Mouse (Mus musculus) embryo, embryonic 11.5 days (tissue): Measurements from ENCODE around the gene Mrpl58.

Experiments
- DNase-seq: peaks from one replicate; pipeline ENCODE4 v3.0.0-alpha.2; 2012; ENCODE audit warnings: low read depth, low spot score

Mrpl58 gene

DNA sequence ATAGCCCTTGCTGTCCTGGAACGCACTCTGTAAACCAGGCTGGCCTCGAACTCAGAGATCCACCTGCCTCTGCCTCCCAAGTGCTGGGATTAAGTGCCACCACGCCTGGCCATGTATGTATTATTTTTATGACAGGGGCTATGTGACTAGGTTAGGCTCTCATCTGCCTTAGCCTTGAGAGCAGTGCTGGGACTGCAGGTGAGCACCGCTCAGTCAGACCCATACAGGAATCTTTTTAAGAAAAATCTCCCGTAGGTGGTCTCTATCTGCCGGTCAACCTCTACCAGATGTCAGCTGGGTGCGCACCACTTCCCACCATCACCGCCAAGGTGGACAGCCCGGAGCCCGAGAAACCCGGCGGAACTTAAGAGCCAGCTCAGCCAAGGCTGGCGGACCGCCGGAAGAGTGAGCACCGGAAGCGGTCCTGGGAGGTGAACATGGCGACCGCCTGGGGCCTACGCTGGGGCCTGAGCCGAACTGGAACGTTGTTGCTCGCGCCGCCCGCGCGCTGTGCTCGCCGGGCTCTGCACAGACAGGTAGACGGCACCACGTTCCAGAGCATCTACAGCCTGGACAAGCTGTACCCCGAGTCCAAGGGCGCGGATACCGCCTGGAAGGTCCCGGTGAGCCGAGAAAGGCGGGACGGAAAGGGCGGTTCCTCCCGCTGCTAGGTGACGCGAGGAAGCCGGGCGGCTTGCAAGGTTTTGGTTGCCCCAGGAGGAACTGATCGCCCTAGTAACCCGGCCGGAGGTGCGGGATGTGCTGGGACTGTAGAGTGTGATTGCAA is at the start of gene Mrpl58:
Mrpl58 (plus strand) TSS at position 415 of the 787 bp plus-strand sequence.
- DNase-seq: peak; percentile 75

DNA sequence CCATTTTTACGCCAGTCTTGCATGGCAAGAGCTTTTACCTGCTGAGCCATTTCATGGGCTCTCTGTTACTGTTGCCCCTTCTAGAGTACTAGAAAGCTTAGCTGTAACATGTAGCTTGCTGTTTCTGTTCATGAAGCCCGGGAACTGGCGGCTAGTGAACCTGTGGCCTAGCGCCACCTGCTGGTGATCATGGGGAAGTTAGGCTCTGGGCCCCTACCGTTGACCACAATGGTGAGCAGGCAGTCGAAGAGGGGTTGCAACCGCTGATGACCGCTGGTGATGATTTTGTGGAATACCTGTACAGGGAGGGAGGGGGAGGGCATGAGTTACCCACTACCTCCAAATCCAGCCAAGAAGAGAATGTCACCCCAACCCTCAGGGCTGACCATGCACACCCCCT is 49.4 kb upstream of the Mrpl58 start:
- peak; percentile 73 for DNase-seq

DNA sequence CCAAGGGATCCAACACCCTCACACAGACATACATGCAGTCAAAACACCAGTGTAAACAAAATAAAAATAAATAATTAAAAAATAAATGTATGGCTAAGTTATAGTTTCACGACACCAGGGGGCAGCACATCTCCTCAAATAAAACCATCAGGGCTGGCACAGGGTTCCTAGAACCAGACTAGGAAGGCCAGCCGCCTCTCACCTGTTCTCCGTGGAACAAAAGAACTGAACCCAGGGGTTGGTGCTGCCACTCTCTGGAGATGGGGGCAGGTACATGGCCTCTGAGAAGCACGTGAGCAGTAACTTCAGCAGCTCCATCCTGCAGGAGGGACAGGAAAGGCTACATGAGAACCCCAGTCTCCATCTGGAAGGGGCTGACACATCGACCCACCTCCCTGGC is 45.1 kb upstream of the Mrpl58 start:
- DNase-seq: peak; percentile 54

DNA sequence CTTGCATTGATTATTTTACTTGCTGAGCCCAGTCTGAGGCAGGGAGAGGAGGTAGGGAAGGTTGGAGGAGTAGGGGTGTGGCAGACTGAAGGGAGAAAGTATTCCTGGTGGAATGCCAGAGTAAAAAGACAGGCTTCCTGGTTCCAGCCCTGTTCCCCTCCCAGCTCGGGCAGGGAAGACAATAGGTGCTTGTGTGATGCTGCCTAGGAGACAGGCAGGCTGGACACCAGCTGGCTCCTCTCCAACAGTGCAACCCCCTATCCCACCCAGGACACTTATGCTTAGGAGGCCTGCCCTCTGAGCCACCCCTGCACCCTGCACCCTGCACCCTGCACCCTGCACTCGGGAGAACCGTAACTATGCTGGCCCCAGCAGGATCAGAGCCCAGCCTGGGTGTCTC is 44.3 kb upstream of the Mrpl58 start:
- no peak for DNase-seq

DNA sequence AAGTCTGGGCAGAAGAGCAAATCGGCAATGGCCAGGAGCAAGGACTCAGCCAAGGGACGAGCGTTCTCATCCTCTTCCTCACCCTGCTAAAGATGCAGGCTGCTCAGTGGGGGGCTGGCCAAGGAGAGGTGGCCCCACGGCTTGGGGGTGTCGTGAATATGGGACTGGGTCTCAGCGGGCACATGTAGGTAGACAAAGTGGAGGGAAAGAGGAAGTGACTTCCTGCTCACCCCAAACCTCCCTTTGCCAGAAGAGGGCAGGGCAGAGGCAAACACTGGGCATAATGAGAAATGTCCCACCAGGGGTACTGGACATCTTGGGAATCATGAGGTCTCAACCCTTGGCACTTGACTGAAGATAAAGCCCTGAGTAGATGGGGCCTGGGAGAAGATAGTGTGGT is 43.8 kb upstream of the Mrpl58 start:
- no peak for DNase-seq

DNA sequence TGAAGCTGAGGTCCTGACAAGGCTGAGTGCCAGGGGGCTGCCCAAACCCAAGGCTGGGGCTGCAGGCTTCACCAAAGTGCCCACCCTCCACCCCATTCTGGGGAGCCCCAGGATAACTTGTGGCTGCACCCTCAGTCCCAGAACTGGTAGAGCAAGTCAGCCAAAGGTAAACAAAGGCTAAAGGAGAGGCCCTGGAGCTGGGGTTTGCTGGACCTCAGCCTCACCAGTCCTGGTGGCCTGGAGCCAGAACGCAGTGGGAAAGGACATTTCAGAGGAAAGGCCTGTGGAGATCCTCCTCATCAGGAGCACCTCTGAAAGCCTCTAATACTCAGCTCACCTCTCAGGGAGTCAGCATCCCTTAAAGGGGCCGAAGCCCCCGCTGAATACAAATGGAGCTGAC is 39.4 kb upstream of the Mrpl58 start:
- DNase-seq: no peak

DNA sequence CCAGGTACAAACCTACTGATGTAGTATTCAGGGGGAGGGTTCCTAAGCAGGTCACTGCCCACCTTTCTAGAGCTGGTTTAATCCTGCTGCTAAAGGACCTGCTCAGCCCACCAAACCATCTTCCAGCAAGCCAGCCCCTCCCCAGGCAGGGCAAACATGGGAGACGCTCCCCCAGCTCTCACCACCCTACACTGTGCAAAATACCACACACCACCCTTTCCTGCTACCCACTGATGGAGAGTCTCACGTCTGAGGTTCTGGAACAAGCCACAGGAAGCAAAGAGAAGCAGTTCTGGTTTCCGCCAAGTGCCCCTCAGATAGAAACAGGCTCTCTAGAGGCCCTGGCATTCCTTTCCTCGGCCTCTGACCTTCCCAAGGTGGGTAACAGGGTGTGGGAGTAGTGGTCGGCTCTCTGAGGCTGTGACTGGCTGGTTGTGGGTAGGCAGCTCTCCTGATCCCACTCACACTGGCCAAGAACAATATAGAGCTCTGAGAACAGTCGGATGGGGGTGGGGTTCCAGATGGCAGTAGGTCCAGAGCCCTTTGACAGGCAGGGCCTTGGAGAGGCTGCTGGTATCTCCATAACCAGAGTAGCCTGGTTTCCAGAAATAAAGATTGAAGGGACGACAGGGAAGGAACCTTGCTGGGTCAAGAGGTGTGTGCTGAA is 37.4 kb upstream of the Mrpl58 start:
- DNase-seq: no peak

DNA sequence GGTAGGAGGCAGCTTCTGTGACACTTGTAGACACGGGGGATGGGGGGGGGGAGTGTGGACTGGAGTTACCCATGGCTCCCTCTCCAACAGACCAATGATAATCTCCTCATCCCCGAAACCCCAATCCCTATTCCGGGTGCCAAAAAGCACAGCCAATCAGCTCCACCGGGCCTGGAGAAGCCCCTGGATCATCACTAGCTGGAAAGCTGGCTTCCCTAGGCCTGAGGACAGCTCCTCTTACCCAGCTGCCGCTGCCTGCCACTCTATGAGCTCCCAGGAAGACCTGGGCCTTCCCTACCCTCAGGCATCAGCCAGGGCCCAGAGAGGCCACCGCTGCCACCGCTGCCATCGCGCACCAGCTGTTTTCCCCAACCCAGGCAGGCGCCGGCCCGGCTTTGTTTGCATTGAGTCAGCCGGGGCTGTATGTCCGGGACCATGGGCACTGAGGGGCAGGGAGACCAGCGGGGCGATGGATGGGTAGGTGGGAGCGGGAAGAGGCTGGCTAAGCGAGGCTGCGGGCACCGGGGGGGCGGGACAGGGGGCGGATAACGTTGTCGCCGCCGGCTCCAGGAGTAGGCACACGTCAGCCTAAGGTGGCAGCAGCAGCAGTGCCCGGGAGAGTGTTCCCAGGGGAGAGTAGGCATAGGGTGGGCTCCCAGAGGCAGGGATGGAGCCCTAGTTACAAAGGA is 36.7 kb upstream of the Mrpl58 start:
- DNase-seq: no peak

DNA sequence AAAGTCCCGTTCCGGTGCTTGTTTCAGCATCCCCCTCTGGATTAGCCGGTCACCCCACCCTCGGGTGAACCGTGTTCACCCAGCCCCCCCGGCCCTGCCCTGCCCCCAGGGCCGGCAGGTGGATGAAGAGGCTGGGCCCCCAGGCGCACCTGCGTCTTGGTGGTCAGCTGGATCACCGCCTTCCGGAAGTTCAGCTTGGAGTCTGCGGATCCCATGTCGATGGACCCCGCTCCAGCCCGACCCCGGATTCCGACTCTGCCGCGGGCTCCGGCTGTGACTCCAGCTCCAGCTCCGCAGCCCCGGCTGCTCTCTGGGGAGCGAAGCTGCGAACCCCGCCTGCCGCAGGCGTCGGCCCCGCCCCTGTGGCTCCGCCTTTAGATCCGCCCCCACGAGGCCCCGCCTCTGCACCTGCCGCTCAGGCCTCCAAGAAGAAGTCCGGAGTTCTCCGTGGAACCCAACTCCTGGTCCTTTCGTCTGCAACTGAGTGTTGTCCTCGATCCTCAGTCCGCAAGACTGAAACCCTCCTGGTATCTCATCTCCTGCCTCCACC is 36.1 kb upstream of the Mrpl58 start, which contains the start of gene Hid1:
Hid1 (minus strand) TSS at position 362 of the 550 bp plus-strand sequence.
- peak; percentile 38 for DNase-seq

DNA sequence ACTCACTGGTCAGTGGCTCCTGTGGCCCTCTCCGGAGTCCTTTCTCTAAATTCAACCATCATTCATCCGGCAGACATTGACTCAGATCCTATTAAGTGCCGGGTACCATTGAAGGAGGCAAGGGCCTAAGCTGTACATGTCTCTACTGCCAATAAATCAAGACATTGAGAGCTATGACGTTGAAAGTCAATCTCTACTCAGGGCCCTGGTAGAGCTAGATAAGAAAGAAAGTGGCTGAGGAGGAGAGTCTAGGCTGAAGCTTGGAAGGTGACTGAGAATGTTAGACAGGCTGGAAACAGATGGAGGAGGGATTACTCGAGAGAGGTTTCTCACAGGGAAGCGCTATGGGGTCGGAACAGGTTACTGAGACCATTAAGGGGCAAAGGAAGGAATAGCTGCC is 33.2 kb upstream of the Mrpl58 start:
- DNase-seq: no peak

DNA sequence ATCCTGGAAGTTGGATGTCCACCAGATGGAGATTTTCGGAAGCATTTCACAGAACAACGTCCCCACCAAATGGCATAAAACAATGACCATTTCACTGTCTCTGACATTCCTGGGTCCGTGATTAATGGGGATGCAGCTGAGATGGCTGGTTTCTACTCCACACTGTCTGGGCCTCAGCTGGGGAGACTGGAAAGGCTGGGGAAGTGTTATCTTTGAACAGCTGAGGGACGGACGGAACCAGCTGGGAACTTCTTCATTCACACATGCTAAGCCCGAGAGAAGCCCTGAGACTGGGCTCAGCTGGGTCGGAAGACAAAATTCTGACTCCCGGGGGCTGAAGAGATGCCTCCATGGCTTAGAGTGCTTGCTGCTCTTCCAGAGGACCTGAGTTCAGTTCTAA is 32.2 kb upstream of the Mrpl58 start:
- no peak for DNase-seq

DNA sequence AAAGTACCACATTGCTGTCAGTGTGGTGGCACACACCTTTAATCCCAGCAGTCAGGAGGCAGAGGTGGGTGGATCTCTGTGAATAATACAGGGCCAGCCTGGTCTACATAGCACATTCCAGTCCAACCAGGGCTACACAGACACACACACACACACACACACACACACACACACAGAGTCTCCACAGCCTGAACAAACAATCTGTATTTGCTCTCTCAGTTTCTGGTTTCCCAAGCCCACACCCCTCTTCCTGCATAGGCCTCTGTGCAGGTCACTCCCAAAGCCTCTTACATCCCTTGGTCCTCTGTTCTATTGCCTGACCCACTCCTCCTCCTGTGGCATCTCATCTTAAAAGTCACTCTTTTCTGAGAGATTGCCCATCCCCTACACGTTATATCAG is 31.5 kb upstream of the Mrpl58 start:
- DNase-seq: no peak

DNA sequence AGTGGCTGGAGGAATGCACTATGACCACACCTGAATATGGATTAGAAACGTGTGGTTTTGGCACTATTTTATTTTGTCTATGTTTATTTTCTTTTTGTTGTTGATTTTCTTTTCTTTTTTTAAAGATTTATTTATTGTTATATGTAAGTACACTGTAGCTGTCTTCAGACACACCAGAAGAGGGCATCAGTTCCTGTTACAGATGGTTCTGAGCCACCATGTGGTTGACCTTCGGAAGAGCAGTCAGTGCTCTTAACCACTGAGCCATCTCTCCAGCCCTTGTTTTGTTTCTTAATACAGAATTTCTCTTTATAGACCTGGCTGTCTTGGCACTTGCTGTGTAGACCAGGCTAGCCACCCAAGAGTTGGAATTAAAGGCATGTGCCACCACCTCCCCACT is 30.8 kb upstream of the Mrpl58 start:
- no peak for DNase-seq

DNA sequence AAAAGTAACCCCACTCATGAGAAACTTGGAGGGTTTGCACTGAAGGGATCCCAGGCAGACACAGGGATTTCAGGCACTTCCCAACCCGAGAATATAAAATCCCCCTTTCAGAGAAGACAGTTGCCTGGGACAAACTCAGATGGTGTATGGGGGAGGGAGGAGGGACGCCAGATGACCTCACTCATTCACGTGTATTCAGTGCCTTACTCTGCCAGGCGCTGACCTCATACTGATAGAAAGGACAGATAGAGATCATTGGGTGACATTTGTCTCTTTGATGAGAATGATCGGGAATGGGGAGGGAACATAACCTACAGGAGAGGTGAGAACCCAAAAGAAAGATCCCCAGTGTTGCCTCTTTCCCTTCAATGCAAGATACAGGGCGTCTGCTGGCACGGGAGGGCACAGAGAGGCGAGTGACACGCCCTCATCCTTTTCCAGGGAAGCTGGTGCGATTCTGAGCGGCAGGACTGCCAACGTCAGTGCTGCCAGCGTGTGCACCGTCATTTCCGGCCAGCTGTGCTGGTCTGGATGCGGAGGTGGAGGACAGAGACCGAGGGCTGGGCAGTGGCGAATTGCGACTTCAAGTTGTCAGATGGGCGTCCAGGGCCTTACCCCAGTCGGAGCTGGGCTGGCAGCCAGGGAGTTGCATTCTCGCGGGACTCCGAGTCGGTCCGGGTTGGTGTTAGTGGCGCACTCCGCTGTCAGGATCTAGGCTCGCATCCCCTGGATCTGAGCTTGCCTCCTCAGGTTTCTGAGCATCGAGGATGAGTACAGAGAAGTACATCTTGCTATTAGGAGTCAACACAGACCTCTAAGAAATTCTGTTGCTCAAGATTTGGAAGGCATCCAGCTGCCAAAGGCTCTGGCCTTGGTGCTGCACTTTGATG is 29.5 kb upstream of the Mrpl58 start:
- no peak for DNase-seq

DNA sequence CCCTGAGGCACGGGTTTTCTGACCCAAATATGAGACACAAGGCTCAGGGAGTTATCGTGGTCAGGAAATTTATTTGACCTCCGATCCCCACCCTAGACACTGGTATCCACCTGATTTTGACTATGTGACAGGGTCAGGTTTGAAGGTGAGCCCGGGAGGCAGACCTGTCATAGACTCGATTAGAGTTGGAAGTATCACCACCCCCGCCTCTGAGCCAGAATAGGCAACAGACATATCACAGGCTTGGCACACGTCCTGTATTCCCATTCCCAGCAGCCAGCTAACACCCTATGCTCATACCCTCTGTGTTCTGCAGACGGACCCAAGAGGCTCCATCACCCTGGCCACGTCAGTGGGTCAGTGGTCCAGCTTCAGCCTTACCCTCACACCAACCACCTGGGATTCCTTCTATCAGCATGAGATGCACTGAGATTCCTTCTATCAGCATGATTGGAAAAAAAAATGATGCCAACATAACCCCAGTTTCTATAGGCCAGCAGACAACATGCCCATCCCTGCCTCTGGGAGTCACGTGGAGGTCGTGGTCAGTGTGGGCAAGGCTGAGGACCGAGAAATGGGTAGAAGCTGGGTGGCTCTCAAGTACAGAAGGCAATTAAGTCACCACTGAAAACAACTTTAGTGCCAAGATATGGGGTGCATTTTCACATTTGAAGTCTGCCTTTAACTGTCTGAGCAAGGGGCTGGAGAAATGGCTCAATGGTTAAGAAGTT is 28.7 kb upstream of the Mrpl58 start:
- DNase-seq: no peak

DNA sequence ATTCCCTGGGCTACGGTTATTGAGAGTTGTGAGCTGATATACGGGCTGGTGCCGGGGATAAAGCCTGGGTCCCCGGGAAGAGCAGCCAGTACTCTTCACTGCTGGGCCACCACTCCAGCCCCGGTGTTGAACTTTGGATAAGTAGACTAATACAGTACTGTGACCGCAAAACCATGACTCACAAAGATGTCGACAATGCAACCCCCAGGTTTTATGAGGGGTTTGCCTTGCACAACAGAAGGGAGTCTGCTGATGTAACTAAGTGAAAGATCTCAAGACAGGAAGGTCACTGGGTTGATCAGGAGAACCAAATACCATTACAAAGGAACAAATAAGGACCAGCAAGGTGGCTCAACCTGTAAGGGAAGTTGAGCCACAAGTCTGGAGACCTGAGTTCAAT is 26.8 kb upstream of the Mrpl58 start:
- DNase-seq: no peak

DNA sequence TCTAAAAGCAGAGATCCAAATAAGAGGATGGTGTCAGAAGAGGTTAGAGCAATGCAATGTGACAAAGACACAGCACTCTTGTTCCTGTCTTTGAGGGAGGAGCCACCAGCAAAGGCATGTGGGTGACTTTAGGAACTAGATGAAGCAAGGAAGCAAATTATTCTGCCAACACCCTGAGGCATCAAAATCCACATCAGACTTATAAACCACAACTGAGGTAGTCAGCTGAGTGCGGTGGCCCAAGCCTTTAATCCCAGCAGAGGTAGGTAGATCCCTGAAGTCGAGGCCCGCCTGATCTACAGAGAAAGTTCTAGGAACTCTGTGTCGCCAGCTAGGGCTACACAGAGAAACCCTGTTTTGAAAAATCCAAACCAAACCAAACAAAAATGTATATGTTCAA is 26.3 kb upstream of the Mrpl58 start:
- DNase-seq: no peak

DNA sequence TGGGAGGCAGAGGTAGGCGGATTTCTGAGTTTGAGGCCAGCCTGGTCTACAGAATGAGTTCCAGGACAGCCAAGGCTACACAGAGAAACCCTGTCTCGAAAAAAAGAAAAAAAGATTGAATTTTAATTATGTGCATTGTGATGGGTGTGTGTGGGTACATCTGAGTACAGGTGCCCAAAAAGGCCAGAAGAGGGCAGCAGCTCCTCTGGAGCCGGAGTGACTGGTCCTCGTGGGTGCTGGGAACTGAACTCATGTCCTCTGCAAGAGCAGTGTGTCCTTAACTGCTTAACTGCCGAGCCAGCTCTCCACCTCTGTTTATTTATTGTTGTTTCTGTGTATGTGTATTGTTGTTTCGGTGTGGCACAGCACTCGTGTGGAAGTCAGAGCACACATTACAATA is 25.7 kb upstream of the Mrpl58 start:
- DNase-seq: no peak

DNA sequence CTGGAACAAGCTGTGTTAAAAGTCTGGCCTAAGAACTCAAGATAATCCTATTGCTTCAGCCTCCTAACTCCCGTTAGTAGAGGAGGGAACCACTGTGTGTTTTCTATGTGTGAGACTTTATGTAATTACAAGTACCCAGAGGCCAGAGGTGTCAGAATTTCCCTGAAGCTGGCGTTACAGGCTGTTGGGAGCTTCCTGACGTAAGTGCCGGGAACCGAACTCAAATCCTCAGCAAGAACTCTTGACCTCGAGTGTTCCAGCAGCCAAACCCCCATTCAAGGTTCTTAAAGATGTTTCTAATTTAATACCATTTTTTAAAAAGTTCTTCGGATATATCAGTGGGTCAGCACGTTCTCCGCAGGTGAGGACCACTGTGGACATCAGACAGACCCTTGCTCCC is 22.3 kb upstream of the Mrpl58 start:
- no peak for DNase-seq

DNA sequence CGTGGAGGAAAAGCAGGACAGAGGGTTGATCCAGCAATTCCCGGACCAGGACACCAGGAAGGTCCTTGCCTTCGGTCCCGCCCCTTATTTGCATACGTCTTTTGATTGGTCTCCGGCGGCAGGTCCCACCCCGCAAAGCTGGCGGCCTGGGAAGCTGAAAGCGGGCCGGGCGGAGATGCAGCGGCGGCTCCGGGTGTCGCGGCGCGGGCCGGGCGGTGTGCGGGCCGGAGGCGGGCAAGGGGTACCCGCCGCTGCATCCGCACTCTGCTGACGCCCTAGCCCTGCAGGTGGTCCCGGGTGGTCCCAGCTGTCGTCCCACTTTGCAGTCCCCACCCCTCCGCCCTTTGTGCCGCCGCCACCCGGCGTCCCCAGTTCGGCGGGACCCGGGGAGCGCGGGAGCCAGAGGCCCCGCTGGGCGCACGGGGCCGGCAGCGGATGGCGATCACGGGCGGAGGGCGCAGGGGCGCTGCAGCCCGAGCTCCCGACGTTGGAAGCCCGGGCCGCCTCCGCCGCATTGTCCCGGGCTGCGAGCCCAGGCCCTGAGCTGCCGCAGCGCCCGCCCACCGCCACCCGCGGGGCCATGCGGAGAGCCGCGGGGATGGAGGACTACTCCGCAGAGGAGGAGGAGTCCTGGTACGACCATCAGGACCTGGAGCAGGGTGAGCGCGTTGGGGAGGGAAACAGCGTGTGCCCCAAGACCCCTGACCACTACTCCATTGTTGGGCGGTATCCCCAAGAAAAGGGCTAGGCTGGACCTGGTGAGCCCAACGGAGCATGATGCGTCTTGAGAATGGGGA is 21.6 kb upstream of the Mrpl58 start, which contains the start of gene Cdr2l:
Cdr2l (plus strand) TSS at position 174 of the 797 bp plus-strand sequence.
- DNase-seq: peak; percentile 85
